Mouse (Mus musculus): ENCODE data around the gene Esyt1. TPM values are rescaled to one million over a fixed set of nuclear protein-coding genes. Genes with fewer than 3 reads are reported as not detected.

Esyt1 gene
- total RNA-seq, 4 experiments from 2014 or later: 10.4 to 13.5 (median 13.4) TPM

DNA sequence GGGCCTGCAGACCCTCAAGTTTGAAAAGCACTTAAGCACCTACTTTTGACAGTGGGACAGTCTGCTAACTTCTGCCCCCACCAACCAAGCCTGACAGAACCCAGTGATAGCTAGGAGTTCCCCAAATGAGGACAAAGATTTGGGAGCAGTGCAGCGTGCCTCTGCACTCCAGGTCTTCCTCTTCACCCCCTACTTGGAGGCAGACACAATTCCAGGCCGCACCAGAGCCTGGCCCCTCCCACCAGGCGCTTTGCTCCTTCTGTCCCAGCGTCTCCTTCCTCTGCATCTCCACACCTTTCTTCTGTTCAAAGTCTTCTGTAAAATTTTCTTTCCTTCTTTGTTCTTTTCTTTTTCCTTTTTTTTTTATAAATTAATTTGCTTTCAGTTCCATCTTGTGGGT lies 35.9 kb downstream of the Esyt1 start:
- no peak for DNase-seq (ENCODE audit: low spot score in 2 of 2)

DNA sequence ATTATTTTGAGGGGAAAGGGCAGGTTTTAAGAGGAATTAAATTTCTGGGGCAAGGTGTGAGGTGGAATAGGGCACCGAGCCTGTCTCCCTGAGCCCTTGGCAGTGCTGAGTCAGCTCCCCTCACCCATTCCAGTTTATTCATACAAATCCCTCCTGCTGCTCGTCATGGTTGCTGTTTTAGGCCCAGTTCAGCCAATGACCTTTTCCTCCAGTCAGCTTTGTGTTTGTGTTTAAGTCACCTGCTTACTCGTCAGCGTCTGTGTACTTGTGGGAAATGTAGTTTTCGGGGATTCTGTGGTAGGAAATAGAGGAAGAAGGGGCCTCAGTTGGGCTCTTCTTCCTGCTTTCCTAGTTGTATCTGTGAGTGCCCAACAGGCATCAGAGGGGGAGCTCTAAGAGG lies 36.3 kb downstream of the Esyt1 start:
- DNase-seq (ENCODE audit: low spot score in 2 of 2): no peak

GRCm38 (mm10) chr10:128488776-128489175 lies 36.9 kb downstream of the Esyt1 start:
- no peak for DNase-seq (ENCODE audit: low spot score in 2 of 2)

GRCm38 (mm10) chr10:128487861-128488712 lies 37.6 kb downstream of the Esyt1 start:
- DNase-seq (ENCODE audit: low spot score in 2 of 2): no peak

DNA sequence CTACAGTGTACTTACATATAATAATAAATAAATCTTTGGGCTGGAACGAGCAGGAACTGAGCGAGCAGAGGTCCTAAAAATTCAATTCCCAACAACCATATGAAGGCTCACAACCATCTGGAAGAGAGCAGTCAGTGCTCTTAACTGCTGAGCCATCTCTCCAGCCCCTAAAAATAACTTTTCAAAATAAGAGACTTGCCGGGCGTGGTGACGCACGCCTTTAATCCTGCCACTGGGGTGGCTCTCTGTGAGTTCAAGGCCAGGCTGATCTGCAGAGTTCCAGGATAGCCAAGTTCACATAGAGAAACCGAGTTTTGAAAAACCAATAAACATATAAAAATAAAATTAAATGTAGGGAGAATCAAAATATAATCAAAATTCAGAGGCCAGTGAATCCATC lies 39.3 kb downstream of the Esyt1 start:
- no peak for DNase-seq (ENCODE audit: low spot score in 2 of 2)

GRCm38 (mm10) chr10:128474366-128474765 lies 51.3 kb downstream of the Esyt1 start:
- no peak for DNase-seq (ENCODE audit: low spot score in 2 of 2)

DNA sequence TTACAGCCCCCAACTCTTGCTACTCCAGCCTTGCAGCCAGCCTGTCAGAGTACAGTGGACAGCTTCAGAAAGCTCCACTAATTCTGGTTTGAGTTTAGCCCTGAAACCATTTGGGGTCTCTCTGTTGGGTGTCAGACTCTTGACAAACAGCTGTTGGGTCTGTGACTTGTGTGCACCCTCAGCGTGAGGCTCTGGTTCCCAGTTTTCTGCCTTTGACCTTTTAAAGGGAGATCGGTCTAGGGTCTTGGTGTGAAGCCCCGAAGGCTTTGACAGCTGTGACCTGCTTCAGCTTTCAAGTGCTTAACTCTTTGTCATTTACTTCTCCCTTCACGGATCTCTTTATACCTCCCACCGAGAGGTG lies 65.4 kb downstream of the Esyt1 start:
- no peak for DNase-seq (ENCODE audit: low spot score in 2 of 2)

Small RNA genes within 50 kb of the gene (microRNA-seq; reads per million reads assigned to microRNA genes)
- not detected for gene Gm47275
- not detected for gene Mir6916

Other genes starting within 250 kb of the Esyt1 start
- gene Il23a, start 227.1 kb downstream of the Esyt1 start, total RNA-seq (2022): not detected
- gene Pan2, start 222.5 kb downstream of the Esyt1 start, total RNA-seq (2022): 1 to 10 TPM; 2.6 to 3.9 (median 3.2) TPM
- 10 to 100 TPM; 51.0 to 56.9 (median 52.2) TPM for gene Cnpy2, start 203.4 kb downstream of the Esyt1 start, total RNA-seq (2022)
- gene Cs, start 188.1 kb downstream of the Esyt1 start, total RNA-seq (2022): 100 to 1,000 TPM; 491 to 577 (median 541) TPM
- gene Coq10a, start 156.9 kb downstream of the Esyt1 start, total RNA-seq (2022): 100 to 1,000 TPM; 409 to 479 (median 445) TPM
- 10 to 100 TPM; 38.7 to 48.8 (median 43.2) TPM for gene Ankrd52, start 148.8 kb downstream of the Esyt1 start, total RNA-seq (2022)
- gene Slc39a5, start 124.6 kb downstream of the Esyt1 start, total RNA-seq (2022): not detected
- 10 to 100 TPM; 59.0 to 70.3 (median 63.5) TPM for gene Nabp2, start 114.4 kb downstream of the Esyt1 start, total RNA-seq (2022)
- 10 to 100 TPM; 13.6 to 14.7 (median 14.1) TPM for gene Rnf41, start 114.2 kb downstream of the Esyt1 start, total RNA-seq (2022)
- 10 to 100 TPM; 45.6 to 53.3 (median 49.5) TPM for gene Smarcc2, start 66.6 kb downstream of the Esyt1 start, total RNA-seq (2022)
- gene Myl6, start 31.7 kb downstream of the Esyt1 start, total RNA-seq (2022): 100 to 1,000 TPM; 125 to 188 (median 158) TPM
- 10 to 100 TPM in 2 of 4 experiments, 1 to 10 TPM in 2; 8.7 to 11.7 (median 10.0) TPM for gene Myl6b, start 27.2 kb downstream of the Esyt1 start, total RNA-seq (2022)
- gene Zc3h10, start 21.9 kb upstream of the Esyt1 start, total RNA-seq (2022): 1 to 10 TPM; 5.7 to 7.5 (median 6.7) TPM
- 1,000 to 10,000 TPM in 2 of 4 experiments, 100 to 1,000 TPM in 2; 907 to 1,327 (median 1,023) TPM for gene Rpl41, start 23.4 kb upstream of the Esyt1 start, total RNA-seq (2022)
- 10 to 100 TPM; 29.0 to 39.9 (median 33.1) TPM for gene Pa2g4, start 40.1 kb upstream of the Esyt1 start, total RNA-seq (2022)
- gene Erbb3, start 63.8 kb upstream of the Esyt1 start, total RNA-seq (2022): 1 to 10 TPM; 2.1 to 2.7 (median 2.2) TPM
- gene Rps26, start 100.9 kb upstream of the Esyt1 start, total RNA-seq (2022): 100 to 1,000 TPM; 166 to 361 (median 250) TPM
- under 1 TPM in 3 of 4 experiments, not detected in 1; 0.24 to 0.51 (median 0.34) TPM for gene Ikzf4, start 120.1 kb upstream of the Esyt1 start, total RNA-seq (2022)
- 10 to 100 TPM; 32.2 to 37.4 (median 33.8) TPM for gene Suox, start 148.2 kb upstream of the Esyt1 start, total RNA-seq (2022)
- gene Rab5b, start 170.4 kb upstream of the Esyt1 start, total RNA-seq (2022): 100 to 1,000 TPM in 3 of 4 experiments, 10 to 100 TPM in 1; 97.0 to 103 (median 102) TPM
- gene Pmel, start 178.3 kb upstream of the Esyt1 start, total RNA-seq (2022): under 1 TPM in 1 of 4 experiments, not detected in 3; 0.25 TPM
- 1 to 10 TPM; 2.5 to 3.4 (median 2.6) TPM for gene Cdk2, start 179.2 kb upstream of the Esyt1 start, total RNA-seq (2022)
- 10 to 100 TPM in 1 of 4 experiments, 1 to 10 TPM in 3; 7.5 to 10.0 (median 8.0) TPM for gene Dgka, start 219.0 kb upstream of the Esyt1 start, total RNA-seq (2022)
- 10 to 100 TPM; 10.2 to 14.0 (median 11.9) TPM for gene Pym1, start 222.0 kb upstream of the Esyt1 start, total RNA-seq (2022)

Measured in gastrocnemius, adult 8-10 months (tissue).